Mouse (Mus musculus) ES-E14 (cell line): ENCODE data around the gene Ppp2ca. TPM values are rescaled to one million over a fixed set of nuclear protein-coding genes. Genes with fewer than 3 reads are reported as not detected.

Experiments
- DNase-seq: peaks from one replicate; pipeline ENCODE4 v3.0.0-alpha.2; 2013; ENCODE audit warnings: low read depth, low spot score
- H3K27ac ChIP-seq: 2 replicates; pipeline ENCODE4 v1.5.1; 2012; ENCODE audit warnings: low read depth, mild to moderate bottlenecking, low read length, moderate library complexity, mixed read lengths; ENCODE audit not compliant: poor library complexity, insufficient read depth, severe bottlenecking
- H3K36me3 ChIP-seq: 2 replicates; pipeline ENCODE4 v1.6.1; 2012; ENCODE audit warnings: mild to moderate bottlenecking, low read length, moderate library complexity, mixed read lengths; ENCODE audit not compliant: control insufficient read depth, poor library complexity, insufficient read depth, severe bottlenecking
- H3K4me1 ChIP-seq, 2 experiments: fragments of 150-350 bp in 1 of 2; sonication (generic) in 1 of 2; 2 replicates each; pipeline ENCODE4 v1.6.1; 2012; ENCODE audit warnings: low read length in 2 of 2, mild to moderate bottlenecking in 1 of 2, mixed read lengths in 1 of 2; ENCODE audit not compliant: control insufficient read depth in 2 of 2, insufficient read depth in 2 of 2, poor library complexity in 1 of 2
- H3K4me3 ChIP-seq, 2 experiments: fragments of 150-350 bp in 1 of 2; sonication (generic) in 1 of 2; 2 replicates each; pipeline ENCODE4 v1.5.1; 2012; ENCODE audit warnings: low read length in 2 of 2, low read depth in 1 of 2, mild to moderate bottlenecking in 1 of 2, mixed read lengths in 1 of 2; ENCODE audit not compliant: insufficient read depth in 1 of 2, poor library complexity in 1 of 2, severe bottlenecking in 1 of 2
- H3K9ac ChIP-seq: 2 replicates; pipeline ENCODE4 v1.6.1; 2012; ENCODE audit warnings: low read depth, mild to moderate bottlenecking, low read length, mixed read lengths; ENCODE audit not compliant: poor library complexity, insufficient read depth, severe bottlenecking
- H3K9me3 ChIP-seq: fragments of 150-350 bp; sonication (generic); 2 replicates; pipeline ENCODE4 v1.6.1; 2012; ENCODE audit warnings: low read depth, mild to moderate bottlenecking, low read length; ENCODE audit not compliant: control insufficient read depth, insufficient read depth
- CHD2 ChIP-seq: IDR thresholded peaks from 2 replicates; pipeline ENCODE4 v1.6.1; 2014; ENCODE audit warnings: mild to moderate bottlenecking, low read depth, low read length, inconsistent platforms
- HCFC1 ChIP-seq: IDR thresholded peaks from 2 replicates; pipeline ENCODE4 v1.6.1; 2012; ENCODE audit warnings: low read length, inconsistent platforms, borderline replicate concordance; ENCODE audit not compliant: insufficient read depth
- MAFK ChIP-seq: IDR thresholded peaks from 2 replicates; pipeline ENCODE4 v1.6.1; 2014; ENCODE audit warnings: mild to moderate bottlenecking, low read depth, low read length, inconsistent platforms; ENCODE audit not compliant: insufficient read depth
- ZC3H11A ChIP-seq: IDR thresholded peaks from 2 replicates; pipeline ENCODE4 v1.6.1; 2012; ENCODE audit warnings: low read depth, mild to moderate bottlenecking, inconsistent platforms, low read length, borderline replicate concordance
- ZNF384 ChIP-seq: IDR thresholded peaks from 2 replicates; pipeline ENCODE4 v1.6.1; 2012; ENCODE audit warnings: low read depth, low read length, inconsistent platforms
- in situ Hi-C, 2 experiments: fragments of 600-800 bp; cut with MboI; formaldehyde crosslinking; loops; one replicate each; pipeline ENCODE4 v1.15.1; 2025; ENCODE audit warnings: low sequenced_read_pairs in 2 of 2, inconsistent platforms in 1 of 2; ENCODE audit not compliant: unreplicated experiment in 2 of 2
- total RNA-seq: library from RNA; depleted of rRNA; stranded (reverse); fragments of 300-350 nt; gene quantifications from 2 replicates; pipeline ENCODE4 v1.2.3, GENCODE M21; 2012

The Ppp2ca gene
- total RNA-seq, 1 experiment: 70.4 TPM

DNA sequence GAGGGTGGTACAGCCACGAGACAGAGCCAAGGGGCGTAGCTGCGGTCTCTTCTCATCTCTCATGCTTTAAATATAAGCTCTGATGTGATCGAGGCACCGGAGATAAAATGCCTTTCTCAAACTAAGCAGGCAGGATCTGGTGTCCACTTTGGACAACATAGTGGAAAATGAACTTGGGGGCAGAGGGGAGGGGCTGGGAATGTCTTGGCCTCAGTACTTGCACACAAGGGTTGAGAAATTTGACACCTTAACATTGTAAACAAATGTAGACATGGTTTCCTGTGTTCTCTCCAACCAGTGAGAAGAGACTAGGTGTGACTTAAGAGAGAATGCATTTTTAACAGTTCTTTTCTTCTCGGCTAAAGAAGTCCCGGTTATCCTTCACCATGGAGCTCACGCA, 9.2 kb upstream of the Ppp2ca start:
- no peak overlapping the region; the same call in 1 of the 2 replicates for H3K9ac ChIP-seq
- in situ Hi-C loops: no loop called here
- no peak for DNase-seq
- H3K9me3 ChIP-seq: no peaks in the 10 kb centered on the region
- peaks cover 0 to 5% of the 10 kb centered on the region in 2 experiments; a peak in 1 of 4 replicates for H3K4me1 ChIP-seq
- no peak overlapping the region for H3K4me3 ChIP-seq
- H3K27ac ChIP-seq: no peak overlapping the region
- TF ChIP-seq HCFC1 (no peak), CHD2 (no peak), ZC3H11A (no peak)
- no peaks in the 10 kb centered on the region for H3K36me3 ChIP-seq

DNA sequence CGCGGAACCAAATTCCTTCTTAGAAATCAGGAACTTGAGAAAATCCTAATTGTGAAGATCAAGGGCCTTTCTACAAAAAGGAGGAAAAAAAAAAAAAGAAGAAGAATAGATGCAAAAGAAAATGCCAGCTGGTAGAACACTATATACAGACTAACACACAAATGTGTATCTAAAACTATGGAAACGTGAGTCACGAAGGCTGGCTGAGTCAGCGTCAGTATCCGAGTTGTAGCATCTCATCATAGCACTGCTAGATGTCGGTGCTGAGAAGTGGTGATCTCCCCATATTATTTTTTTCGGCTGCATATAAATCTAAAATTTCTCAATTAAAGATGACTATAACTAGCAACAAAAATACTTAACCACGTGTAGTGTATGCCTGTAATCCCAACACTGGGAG, 7.2 kb upstream of the Ppp2ca start:
- in situ Hi-C loops: no loop called here
- H3K27ac ChIP-seq: no peak overlapping the region
- H3K9ac ChIP-seq: no peak overlapping the region
- H3K36me3 ChIP-seq: no peaks in the 10 kb centered on the region
- no peak for DNase-seq
- no peak for TF ChIP-seq MAFK
- TF ChIP-seq ZC3H11A: no peak
- no peak for TF ChIP-seq HCFC1
- no peak for TF ChIP-seq ZNF384
- TF ChIP-seq CHD2: no peak
- H3K4me1 ChIP-seq: peaks cover 0 to 5% of the 10 kb centered on the region in 2 experiments; a peak in 1 of 4 replicates
- no peaks in the 10 kb centered on the region for H3K9me3 ChIP-seq
- H3K4me3 ChIP-seq: no peak overlapping the region

DNA sequence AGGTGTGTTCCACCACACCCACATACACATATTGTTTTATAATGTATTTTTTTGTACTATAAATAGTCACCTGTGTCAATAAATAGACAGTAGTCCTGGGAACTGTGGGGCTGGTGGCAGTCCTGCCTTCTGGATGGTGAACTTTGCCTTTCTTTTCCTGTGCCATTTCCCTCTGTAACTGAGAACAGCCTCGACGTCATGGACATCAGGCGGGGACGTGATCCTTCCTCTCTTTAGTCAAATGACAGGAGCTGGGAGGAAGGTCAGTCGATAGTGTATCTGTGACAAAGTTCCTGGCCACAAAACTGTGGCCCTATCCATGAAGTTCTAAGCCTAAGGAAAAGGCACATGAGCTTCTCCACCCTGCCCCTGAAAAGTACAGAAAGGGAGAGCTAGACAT, 3.9 kb upstream of the Ppp2ca start:
- in situ Hi-C loops: no loop called here
- no peaks in the 10 kb centered on the region for H3K36me3 ChIP-seq

GRCm38 (mm10) chr11:52097016-52097415, 1.5 kb upstream of the Ppp2ca start:
- Histone ChIP-seq H3K4me1 (peaks cover 5 to 15% of the 10 kb centered on the region in 2 experiments), H3K4me3 (no peak overlapping the region), H3K27ac (no peak overlapping the region), H3K9me3 (no peaks in the 10 kb centered on the region), H3K36me3 (0 out of 2 replicates have a peak, but pooled peaks cover 2% of the 10 kb centered on the region), H3K9ac (no peak overlapping the region)
- in situ Hi-C loops: no loop called here
- TF ChIP-seq MAFK (no peak), ZC3H11A (no peak), CHD2 (no peak), HCFC1 (no peak), ZNF384 (no peak)
- DNase-seq: no peak

More for the DNA sequence above, 3.9 kb upstream of the Ppp2ca start:
- H3K4me1 ChIP-seq: peaks cover 2 to 9% of the 10 kb centered on the region in 2 experiments; a peak in 2 of 4 replicates
- H3K4me3 ChIP-seq: no peak overlapping the region
- H3K27ac ChIP-seq: no peak overlapping the region
- no peaks in the 10 kb centered on the region for H3K9me3 ChIP-seq
- no peak for DNase-seq
- H3K9ac ChIP-seq: no peak overlapping the region
- TF ChIP-seq MAFK (no peak), CHD2 (no peak), HCFC1 (no peak), ZC3H11A (no peak)

DNA sequence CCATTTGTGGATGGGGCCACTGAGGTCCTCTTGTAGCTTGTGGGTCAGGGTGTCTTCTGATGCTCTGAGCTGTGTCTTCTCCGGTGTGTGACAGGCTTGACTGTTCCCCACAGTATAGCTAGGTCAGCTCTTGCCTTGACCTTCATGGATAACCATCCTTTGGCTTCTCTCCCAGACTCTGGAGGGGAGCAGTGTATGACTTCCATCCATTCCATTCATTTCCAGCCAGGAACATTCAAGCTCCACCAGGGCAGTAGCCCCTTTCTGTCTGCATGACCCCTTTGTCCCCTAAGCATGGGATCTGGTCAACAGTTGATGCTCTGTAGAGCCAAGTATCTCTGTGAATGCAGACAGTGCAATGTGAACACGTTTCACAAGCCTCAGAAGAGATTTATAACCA, 885 bp upstream of the Ppp2ca start:
- no peak overlapping the region for H3K27ac ChIP-seq
- peak overlapping the region; percentile 66; the same call in 1 of the 2 replicates for H3K9ac ChIP-seq
- no peaks in the 10 kb centered on the region for H3K9me3 ChIP-seq
- no peak for DNase-seq
- peak overlapping the region in 1 of 2 experiments; percentile 45; a peak in 2 of 4 replicates for H3K4me3 ChIP-seq
- in situ Hi-C loops: no loop called here
- TF ChIP-seq MAFK (no peak), ZNF384 (no peak), HCFC1 (no peak), CHD2 (no peak), ZC3H11A (no peak)
- H3K36me3 ChIP-seq: 0 out of 2 replicates have a peak, but pooled peaks cover 2% of the 10 kb centered on the region
- H3K4me1 ChIP-seq: peaks cover 5 to 15% of the 10 kb centered on the region in 2 experiments
